ENCODE assay signal across 8 mouse cellular contexts in genomic region chrX:160993749-160994539, GRCm38 (mm10). TPM values are rescaled to one million over a fixed set of nuclear protein-coding genes. Genes with fewer than 3 reads are reported as not detected.
DNase-seq lines count a peak whose midpoint lies in the region; ATAC-seq and TF ChIP-seq lines count a peak whose summit lies in the region.

No protein-coding gene starts in this region.

- peak overlapping the region; percentile 64 for H3K4me3 ChIP-seq in thymus, adult 2 months (ENCODE audit: control insufficient read depth, insufficient read depth, low read length)
- peak overlapping the region; percentile 62 for H3K4me3 ChIP-seq in midbrain, embryonic 12.5 days

- H3K4me2 ChIP-seq in midbrain, embryonic 12.5 days (replicated peaks), result peak overlapping the region; percentile 56

- no peak; the same call in none of the 2 replicates for ATAC-seq in midbrain, embryonic 12.5 days (ENCODE audit: low FRiP score, low read depth)

- peak overlapping the region; percentile 63 for H3K9ac ChIP-seq in midbrain, embryonic 12.5 days (replicated peaks)

- H3K9me3 ChIP-seq in midbrain, embryonic 12.5 days, result no peaks in the 10 kb centered on the region

- no peaks in the 10 kb centered on the region for H3K36me3 ChIP-seq in thymus, adult 2 months (ENCODE audit: control insufficient read depth, insufficient read depth, low read length)
- no peaks in the 10 kb centered on the region for H3K36me3 ChIP-seq in midbrain, embryonic 12.5 days

- no peaks in the 10 kb centered on the region for H3K27me3 ChIP-seq in thymus, adult 2 months (ENCODE audit: control insufficient read depth, insufficient read depth, low read length)
- H3K27me3 ChIP-seq in midbrain, embryonic 12.5 days, result peaks cover 25% of the 10 kb centered on the region

- 3% methylated on average over 29 of the region's 39 CpGs for WGBS in thymus, adult 2 months
- WGBS in midbrain, embryonic 12.5 days, result 30% methylated on average over 34 of the region's 39 CpGs

- H3K4me1 ChIP-seq in thymus, adult 2 months (replicated peaks; ENCODE audit: control insufficient read depth, insufficient read depth, low read length), result no peaks in the 10 kb centered on the region
- H3K4me1 ChIP-seq in midbrain, embryonic 12.5 days, result 0 out of 2 replicates have a peak, but pooled peaks cover 3% of the 10 kb centered on the region

- no peak for TF ChIP-seq POLR2A in thymus, adult 2 months (IDR thresholded peaks at IDR 0.05; ENCODE audit: control insufficient read depth, extremely low read depth, insufficient read depth, low read length, poor library complexity)

- no peak for TF ChIP-seq CTCF in thymus, adult 2 months (IDR thresholded peaks at IDR 0.05; ENCODE audit: borderline replicate concordance, control insufficient read depth, extremely low read depth, insufficient read depth, low read length, poor library complexity)

- intact Hi-C loops in left cerebral cortex, postnatal 25 days (cut with DNase I), result loop anchor here (10.0 kb wide), 2 partner anchors 219 to 409 kb away; no protein-coding TSS in a partner anchor

- DNase-seq in embryo, embryonic 11 days, result peak; percentile 21
- no peak for DNase-seq in embryo, embryonic 10.5 days (ENCODE audit: low spot score)
- DNase-seq in thymus, adult 2 months, result no peak
- DNase-seq in thymus, postnatal 25 days, result no peak
- peak; percentile 7 to 16 for DNase-seq in gastrocnemius, postnatal 4 days (ENCODE audit: low spot score in 2 of 2)
- peak; percentile 6 for DNase-seq in left cerebral cortex, postnatal 25 days (ENCODE audit: low spot score in 2 of 2)
- DNase-seq in frontal cortex, postnatal 14 days (ENCODE audit: low spot score in 2 of 2), result no peak

- no peak overlapping the region for H3K27ac ChIP-seq in thymus, adult 2 months (ENCODE audit: control insufficient read depth, insufficient read depth, low read length)
- H3K27ac ChIP-seq in midbrain, embryonic 12.5 days (replicated peaks), result peak overlapping the region; percentile 83

RNA-seq across cellular contexts. Expression of gene Cdkl5, which starts 0.6 kb away (rescaled TPM):
- polyA plus RNA-seq in thymus, adult 2 months (2012; rRNA removed), result 0.98 and 1.2 TPM in 2 replicates
- total RNA-seq in gastrocnemius, postnatal 4 days (2021), result 1 to 10 TPM; 2.2 to 2.8 TPM
- total RNA-seq in left cerebral cortex, postnatal 25 days (2021), result 100 to 1,000 TPM; 150 to 159 TPM
- 3.6 and 4.8 TPM in 2 replicates for polyA plus RNA-seq in midbrain, embryonic 12.5 days (2016; fragmentation: Nextera tagmentation; extraction: Ambion mirVana)

Comparison
In these comparisons a context has a peak if more than half of its experiments do, and no peak if none do; other contexts are left out.
1. DNase-seq: peak in embryo, embryonic 11 days (single experiment), gastrocnemius, postnatal 4 days (2 of 2) and left cerebral cortex, postnatal 25 days (2 of 2); none in embryo, embryonic 10.5 days (single experiment), thymus, adult 2 months (single experiment), thymus, postnatal 25 days (single experiment) and frontal cortex, postnatal 14 days (0 of 2).
2. RNA of gene Cdkl5, which starts 0.6 kb away (total RNA-seq): 150 to 159 TPM in left cerebral cortex, postnatal 25 days; 2.2 to 2.8 TPM in gastrocnemius, postnatal 4 days; every median in the first group is over 10 times any median in the second.